Mouse (Mus musculus) bone marrow macrophage, adult 2 months (primary cell): ENCODE results near the gene Stpg4.

ENCODE experiments used
- CTCF ChIP-seq: IDR thresholded peaks from 2 replicates; pipeline ENCODE4 v1.5.1; 2012; ENCODE audit warnings: low read depth, mild to moderate bottlenecking, low read length, moderate library complexity
- POLR2A ChIP-seq: IDR thresholded peaks from 2 replicates; pipeline ENCODE4 v1.6.1; 2012; ENCODE audit warnings: mild to moderate bottlenecking, low read depth, low read length, borderline replicate concordance

DNA sequence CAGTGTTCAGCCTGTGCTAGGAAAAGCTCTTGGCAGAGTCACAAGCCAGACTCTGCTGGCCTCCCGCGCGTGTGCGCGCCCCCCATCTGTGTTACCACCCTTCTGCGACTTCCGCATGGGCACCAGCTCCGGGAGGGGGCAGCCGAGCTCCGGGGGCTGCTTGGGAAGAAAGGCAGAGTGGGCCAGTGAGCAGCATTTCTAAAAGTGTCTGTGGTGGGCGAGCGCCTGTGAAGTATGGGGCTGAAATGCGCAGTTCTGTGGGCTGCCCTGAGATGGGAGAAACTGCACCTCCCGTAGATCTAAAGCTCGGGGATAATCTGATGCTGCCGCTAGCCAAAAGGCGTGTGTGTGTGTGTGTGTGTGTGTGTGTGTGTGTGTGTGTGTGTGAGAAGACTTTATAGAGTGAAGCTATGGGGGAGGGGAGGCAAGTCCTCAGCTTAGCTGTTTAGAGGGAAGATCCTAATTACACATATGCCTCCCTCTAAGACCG is 58.2 kb downstream of the Stpg4 start:
- no peak for TF ChIP-seq CTCF
- TF ChIP-seq POLR2A: no peak
